Mouse (Mus musculus): ENCODE results near the gene Ralgds. TPM values are rescaled to one million over a fixed set of nuclear protein-coding genes. Genes with fewer than 3 reads are reported as not detected.

Gene Ralgds
- 2.3 TPM in 2 replicates for polyA plus RNA-seq (2015; fragmentation: Nextera tagmentation; extraction: Ambion mirVana)

DNA sequence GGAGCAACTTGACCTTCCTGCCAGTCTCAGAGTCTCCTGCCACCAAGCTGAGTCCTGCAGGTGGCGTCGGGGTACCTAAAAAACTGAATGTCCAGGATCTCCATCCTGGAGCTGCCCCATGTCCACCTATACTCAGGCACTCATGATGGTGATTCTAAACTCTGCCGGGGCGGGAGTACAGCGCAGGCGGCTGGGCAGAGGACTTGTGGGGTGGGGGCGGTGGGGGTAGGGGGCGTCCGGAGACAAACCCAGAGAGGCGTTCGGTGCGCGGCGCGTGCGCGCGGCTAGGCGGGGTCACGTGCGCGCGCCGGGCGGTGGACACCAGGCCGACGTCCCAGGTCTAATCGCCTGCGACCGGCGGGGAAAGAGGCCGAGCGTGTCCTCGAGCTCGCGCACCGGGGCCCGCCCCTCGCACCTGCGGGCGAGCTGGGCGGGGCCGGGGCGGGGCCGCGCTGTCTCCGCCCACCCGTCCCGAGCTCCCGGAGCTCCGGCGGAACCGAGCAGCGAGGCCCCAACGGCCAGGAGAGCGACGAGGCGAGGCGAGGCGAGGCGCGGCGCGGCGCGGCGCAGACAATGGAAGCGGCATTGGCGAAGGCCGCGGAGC, at the start of gene Ralgds:
Gene Ralgds, plus strand, starts transcription at position 328 of the 604 bp plus-strand sequence.
- H3K4me2 ChIP-seq (ENCODE audit: low read depth, low read length): peak within 1 kb of the TSS; percentile 78
- ATAC-seq (ENCODE audit: low read depth): peak; percentile 58
- no peak within 1 kb of the TSS for H3K27ac ChIP-seq (ENCODE audit: low read length)
- H3K4me1 ChIP-seq (ENCODE audit: control insufficient read depth, low read depth, low read length): peaks cover 5% of the 10 kb centered on the region; the same call in 1 of the 2 replicates
- peak within 1 kb of the TSS; percentile 52 for H3K4me3 ChIP-seq (ENCODE audit: low read depth, low read length)
- under 1% methylated on average over 57 of the region's 71 CpGs for whole genome bisulfite sequencing (ENCODE audit: insufficient replicate concordance)
- peaks cover 25% of the 10 kb centered on the region for H3K27me3 ChIP-seq (ENCODE audit: control insufficient read depth, insufficient read depth, low read depth, low read length)
- H3K36me3 ChIP-seq (ENCODE audit: control insufficient read depth, insufficient read depth): no peaks in the 10 kb centered on the region
- peak within 1 kb of the TSS; percentile 30; the same call in 1 of the 2 replicates for H3K9ac ChIP-seq (ENCODE audit: low read depth, low read length)
- H3K9me3 ChIP-seq (replicated peaks; ENCODE audit: control insufficient read depth, low read length): no peaks in the 10 kb centered on the region

DNA sequence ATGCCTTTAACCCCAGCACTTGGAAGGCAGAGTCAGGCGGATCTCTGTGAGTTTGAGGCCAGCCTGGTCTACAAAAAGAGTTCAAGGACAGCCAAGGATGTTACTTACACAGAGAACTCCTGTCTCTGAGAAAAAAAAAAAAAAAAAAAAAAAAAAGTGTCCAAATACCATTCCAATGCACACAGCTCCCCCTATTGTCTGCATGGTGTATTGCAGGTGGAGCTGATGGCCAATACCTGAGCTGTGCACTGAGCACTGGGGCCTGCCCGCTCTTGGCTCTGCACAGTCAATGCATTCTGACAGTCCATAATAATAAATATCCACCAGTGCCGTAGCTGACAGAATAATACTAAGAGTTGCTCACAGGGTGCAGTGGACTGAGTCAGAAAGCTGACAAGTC, 49.0 kb upstream of the Ralgds start:
- no peak for ATAC-seq (ENCODE audit: low read depth)
- H3K27ac ChIP-seq (ENCODE audit: low read length): no peak overlapping the region
- WGBS (ENCODE audit: insufficient replicate concordance): 31% methylated on average over 3 of the region's 3 CpGs

DNA sequence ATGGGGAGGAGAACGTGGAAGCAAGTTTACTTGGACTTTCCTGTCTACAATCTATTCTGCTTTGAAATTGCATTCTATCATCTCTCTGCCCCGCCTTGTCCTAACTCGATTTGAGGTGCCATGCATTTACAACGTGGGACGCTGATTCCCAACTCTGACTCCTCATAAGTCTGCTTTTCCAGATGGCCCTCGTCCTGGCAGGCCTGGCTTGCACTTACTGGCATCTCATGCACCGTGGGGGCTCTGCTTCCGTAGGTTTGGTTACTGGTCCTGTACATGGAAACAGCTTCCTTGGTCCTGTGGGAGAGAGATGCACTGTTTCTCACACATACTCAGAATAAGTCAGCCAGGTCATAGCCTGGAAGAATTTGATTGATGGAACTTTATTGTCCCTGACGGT, 48.0 kb upstream of the Ralgds start:
- H3K27ac ChIP-seq (ENCODE audit: low read length): no peak overlapping the region
- H3K4me2 ChIP-seq (ENCODE audit: low read depth, low read length): no peak overlapping the region
- H3K4me3 ChIP-seq (ENCODE audit: low read depth, low read length): no peak overlapping the region
- WGBS (ENCODE audit: insufficient replicate concordance): 73% methylated on average over 9 of the region's 9 CpGs
- peaks cover 5% of the 10 kb centered on the region; the same call in 1 of the 2 replicates for H3K27me3 ChIP-seq (ENCODE audit: control insufficient read depth, insufficient read depth, low read depth, low read length)
- peaks cover 8% of the 10 kb centered on the region for H3K4me1 ChIP-seq (ENCODE audit: control insufficient read depth, low read depth, low read length)
- no peaks in the 10 kb centered on the region for H3K9me3 ChIP-seq (replicated peaks; ENCODE audit: control insufficient read depth, low read length)
- H3K36me3 ChIP-seq (ENCODE audit: control insufficient read depth, insufficient read depth): peaks cover 8% of the 10 kb centered on the region
- H3K9ac ChIP-seq (ENCODE audit: low read depth, low read length): no peak overlapping the region
- no peak for ATAC-seq (ENCODE audit: low read depth)

More for the DNA sequence above, 49.0 kb upstream of the Ralgds start:
- Histone ChIP-seq H3K4me1 (ENCODE audit: control insufficient read depth, low read depth, low read length) (peaks cover 6% of the 10 kb centered on the region), H3K9ac (ENCODE audit: low read depth, low read length) (no peak overlapping the region), H3K27me3 (ENCODE audit: control insufficient read depth, insufficient read depth, low read depth, low read length) (peaks cover 5% of the 10 kb centered on the region; the same call in 1 of the 2 replicates), H3K4me3 (ENCODE audit: low read depth, low read length) (no peak overlapping the region), H3K9me3 (replicated peaks; ENCODE audit: control insufficient read depth, low read length) (no peaks in the 10 kb centered on the region), H3K4me2 (ENCODE audit: low read depth, low read length) (no peak overlapping the region), H3K36me3 (ENCODE audit: control insufficient read depth, insufficient read depth) (no peaks in the 10 kb centered on the region)

DNA sequence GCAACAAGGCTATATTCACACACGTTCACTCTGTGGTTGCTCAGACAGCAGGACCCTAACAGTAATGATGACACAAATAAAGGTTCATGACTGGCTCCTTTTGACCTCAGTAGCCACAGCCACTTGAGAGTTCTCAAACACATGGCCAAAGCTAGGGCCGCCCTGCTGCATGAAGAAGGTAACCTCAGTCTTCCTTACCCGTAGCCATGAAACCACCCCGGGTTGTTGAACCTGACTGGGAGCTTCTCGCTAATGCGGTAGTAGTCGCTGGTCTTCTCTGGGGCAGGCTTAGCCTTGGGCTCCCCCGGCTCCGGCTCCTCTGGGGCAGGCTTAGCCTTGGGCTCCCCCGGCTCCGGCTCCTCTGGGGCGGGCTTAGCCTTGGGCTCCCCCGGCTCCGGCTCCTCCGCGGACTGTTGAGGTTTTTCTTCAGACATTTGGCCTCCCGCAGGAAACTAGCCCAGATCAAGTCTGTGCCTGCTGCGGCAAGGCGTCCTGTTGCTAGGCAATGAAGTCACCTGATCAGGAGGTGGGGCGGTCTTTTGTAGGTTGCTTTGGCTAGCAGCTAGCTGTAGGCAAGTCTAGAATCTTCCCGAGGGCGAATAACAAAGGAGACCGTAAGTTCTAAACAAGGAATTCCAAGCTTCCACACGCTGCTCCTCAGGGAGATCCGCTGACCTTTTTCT, 46.9 kb upstream of the Ralgds start, which contains the start of gene 1700007K13Rik:
Gene 1700007K13Rik, minus strand, starts transcription at position 497 of the 683 bp plus-strand sequence.
- Histone ChIP-seq H3K36me3 (ENCODE audit: control insufficient read depth, insufficient read depth) (peaks cover 11% of the 10 kb centered on the region), H3K4me3 (ENCODE audit: low read depth, low read length) (no peak within 1 kb of the TSS), H3K27ac (ENCODE audit: low read length) (no peak within 1 kb of the TSS), H3K9ac (ENCODE audit: low read depth, low read length) (no peak within 1 kb of the TSS), H3K4me2 (ENCODE audit: low read depth, low read length) (peak within 1 kb of the TSS; percentile 12; the same call in 1 of the 2 replicates), H3K4me1 (ENCODE audit: control insufficient read depth, low read depth, low read length) (peaks cover 8% of the 10 kb centered on the region), H3K27me3 (ENCODE audit: control insufficient read depth, insufficient read depth, low read depth, low read length) (peaks cover 5% of the 10 kb centered on the region; the same call in 1 of the 2 replicates), H3K9me3 (replicated peaks; ENCODE audit: control insufficient read depth, low read length) (no peaks in the 10 kb centered on the region)
- 4% methylated on average over 25 of the region's 25 CpGs for WGBS (ENCODE audit: insufficient replicate concordance)
- ATAC-seq (ENCODE audit: low read depth): 0 out of 2 replicates have a peak, but pooled peaks have one; percentile 36

DNA sequence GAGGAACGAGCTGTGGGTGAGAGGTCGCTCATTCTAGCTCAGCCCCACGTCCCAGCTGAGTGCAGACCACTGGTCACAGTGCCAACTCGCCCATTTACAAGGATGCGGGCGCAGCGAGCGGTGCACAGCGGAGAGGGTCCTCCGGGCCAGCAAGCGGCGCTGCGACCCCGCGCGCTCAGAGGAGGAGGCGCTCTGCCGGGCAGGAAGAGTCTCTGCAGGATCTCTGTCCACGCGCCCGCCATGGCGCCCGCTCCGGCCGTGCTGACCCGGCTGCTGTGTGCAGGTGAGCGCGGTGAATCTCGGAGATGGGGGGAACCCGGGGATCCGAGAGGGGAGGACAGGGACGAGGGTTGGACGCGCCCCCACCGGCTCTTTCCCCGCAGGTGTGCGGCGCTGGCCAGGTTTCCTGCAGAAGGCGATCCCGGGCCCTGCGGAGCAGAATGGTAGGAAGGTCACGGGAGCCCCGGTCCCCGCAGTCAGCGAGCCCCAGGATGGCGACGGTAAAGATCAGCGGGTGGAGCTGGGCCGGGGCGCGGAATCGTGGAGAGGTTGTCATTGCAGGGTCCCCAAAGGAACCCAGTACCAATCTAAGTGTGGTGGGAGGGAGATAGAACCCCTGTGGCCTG, 45.0 kb upstream of the Ralgds start, which contains the start of gene Mrps2:
Gene Mrps2, plus strand, starts transcription at position 207 of the 626 bp plus-strand sequence.
- H3K9ac ChIP-seq (ENCODE audit: low read depth, low read length): peak within 1 kb of the TSS; percentile 80
- WGBS (ENCODE audit: insufficient replicate concordance): under 1% methylated on average over 52 of the region's 52 CpGs
- H3K27me3 ChIP-seq (ENCODE audit: control insufficient read depth, insufficient read depth, low read depth, low read length): peaks cover 5% of the 10 kb centered on the region; the same call in 1 of the 2 replicates
- H3K36me3 ChIP-seq (ENCODE audit: control insufficient read depth, insufficient read depth): peaks cover 11% of the 10 kb centered on the region
- peak within 1 kb of the TSS; percentile 80 for H3K4me3 ChIP-seq (ENCODE audit: low read depth, low read length)
- H3K27ac ChIP-seq (ENCODE audit: low read length): no peak within 1 kb of the TSS
- ATAC-seq (ENCODE audit: low read depth): peak; percentile 85
- H3K4me2 ChIP-seq (ENCODE audit: low read depth, low read length): peak within 1 kb of the TSS; percentile 74
- H3K9me3 ChIP-seq (replicated peaks; ENCODE audit: control insufficient read depth, low read length): no peaks in the 10 kb centered on the region
- H3K4me1 ChIP-seq (ENCODE audit: control insufficient read depth, low read depth, low read length): peaks cover 8% of the 10 kb centered on the region

DNA sequence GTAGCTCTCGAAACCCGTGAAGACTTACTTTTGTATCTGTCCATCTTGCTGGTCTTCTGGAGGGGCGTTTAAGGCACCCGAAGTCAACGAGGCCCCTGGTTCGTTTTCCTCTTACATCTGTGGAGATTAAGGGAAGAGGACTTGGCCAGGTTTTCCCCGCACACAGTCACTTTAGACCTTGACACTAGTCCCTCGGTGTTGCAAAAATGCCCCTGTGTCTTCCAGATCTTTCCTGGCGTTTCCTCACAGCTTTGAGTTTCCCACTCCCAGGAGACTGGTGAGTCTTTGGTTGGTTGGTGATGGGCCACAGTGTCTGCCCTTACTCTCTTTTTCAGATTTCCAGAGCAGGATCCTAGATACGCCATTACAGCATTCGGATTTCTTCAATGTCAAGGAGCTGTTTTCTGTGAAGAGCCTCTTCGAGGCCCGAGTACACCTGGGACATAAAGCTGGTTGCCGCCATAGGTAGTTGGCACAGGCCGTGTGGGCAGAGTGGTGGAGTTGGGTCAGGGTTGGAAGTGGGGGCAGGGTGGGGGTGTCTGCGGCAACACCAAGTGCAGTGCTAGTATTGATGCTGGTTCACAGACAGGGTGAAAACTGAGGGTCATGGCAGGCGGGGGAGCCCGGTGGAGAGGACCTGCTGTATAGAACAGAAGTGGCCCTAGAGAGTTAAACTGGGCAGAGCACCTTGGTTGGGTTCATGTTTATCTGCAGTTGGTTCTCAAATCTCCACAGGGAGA, 44.3 kb upstream of the Ralgds start:
- Histone ChIP-seq H3K27ac (ENCODE audit: low read length) (no peak overlapping the region), H3K4me2 (ENCODE audit: low read depth, low read length) (peak overlapping the region; percentile 74), H3K36me3 (ENCODE audit: control insufficient read depth, insufficient read depth) (peaks cover 11% of the 10 kb centered on the region), H3K4me1 (ENCODE audit: control insufficient read depth, low read depth, low read length) (peaks cover 8% of the 10 kb centered on the region), H3K9ac (ENCODE audit: low read depth, low read length) (peak overlapping the region; percentile 80), H3K27me3 (ENCODE audit: control insufficient read depth, insufficient read depth, low read depth, low read length) (peaks cover 5% of the 10 kb centered on the region; the same call in 1 of the 2 replicates), H3K9me3 (replicated peaks; ENCODE audit: control insufficient read depth, low read length) (no peaks in the 10 kb centered on the region), H3K4me3 (ENCODE audit: low read depth, low read length) (peak overlapping the region; percentile 80)
- WGBS (ENCODE audit: insufficient replicate concordance): 45% methylated on average over 18 of the region's 18 CpGs
- ATAC-seq (ENCODE audit: low read depth): no peak

DNA sequence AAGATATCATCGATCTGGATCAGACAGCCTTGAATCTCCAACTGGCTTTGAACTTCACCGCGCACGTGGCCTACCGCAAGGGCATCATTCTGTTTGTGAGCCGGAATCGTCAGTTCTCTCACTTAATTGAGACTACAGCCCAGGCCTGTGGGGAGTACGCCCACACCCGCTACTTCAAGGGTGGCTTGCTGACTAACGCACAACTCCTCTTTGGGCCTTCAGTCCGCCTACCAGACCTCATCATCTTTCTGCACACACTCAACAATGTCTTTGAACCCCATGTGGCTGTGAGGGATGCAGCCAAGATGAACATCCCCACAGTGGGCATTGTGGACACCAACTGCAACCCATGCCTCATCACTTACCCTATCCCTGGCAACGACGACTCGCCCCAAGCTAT, 43.5 kb upstream of the Ralgds start:
- Histone ChIP-seq H3K4me1 (ENCODE audit: control insufficient read depth, low read depth, low read length) (peaks cover 8% of the 10 kb centered on the region), H3K4me3 (ENCODE audit: low read depth, low read length) (no peak overlapping the region), H3K9ac (ENCODE audit: low read depth, low read length) (no peak overlapping the region), H3K27ac (ENCODE audit: low read length) (no peak overlapping the region), H3K27me3 (ENCODE audit: control insufficient read depth, insufficient read depth, low read depth, low read length) (peaks cover 5% of the 10 kb centered on the region; the same call in 1 of the 2 replicates), H3K4me2 (ENCODE audit: low read depth, low read length) (no peak overlapping the region), H3K9me3 (replicated peaks; ENCODE audit: control insufficient read depth, low read length) (no peaks in the 10 kb centered on the region), H3K36me3 (ENCODE audit: control insufficient read depth, insufficient read depth) (peaks cover 11% of the 10 kb centered on the region)
- ATAC-seq (ENCODE audit: low read depth): no peak
- WGBS (ENCODE audit: insufficient replicate concordance): 88% methylated on average over 14 of the region's 14 CpGs

DNA sequence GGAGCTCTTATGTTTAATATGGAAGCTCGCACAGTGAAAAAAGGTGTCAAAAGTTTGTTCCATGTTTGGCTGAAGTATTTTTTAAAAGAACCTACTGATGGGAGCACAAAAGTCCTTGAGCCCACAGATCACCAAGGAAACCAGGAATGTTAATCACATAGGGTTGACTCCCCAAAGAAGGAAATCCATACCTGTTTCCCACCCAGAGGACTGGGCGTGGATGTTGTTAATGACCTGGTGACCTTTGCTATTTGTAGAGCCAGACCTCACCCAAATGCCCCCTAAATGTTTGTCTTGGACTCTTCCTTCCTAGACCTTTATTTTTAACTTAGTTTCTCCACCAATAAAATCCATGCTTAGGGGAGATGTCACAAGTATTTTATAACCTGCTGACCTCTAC, 42.3 kb upstream of the Ralgds start:
- Histone ChIP-seq H3K9ac (ENCODE audit: low read depth, low read length) (no peak overlapping the region), H3K27ac (ENCODE audit: low read length) (no peak overlapping the region), H3K27me3 (ENCODE audit: control insufficient read depth, insufficient read depth, low read depth, low read length) (no peaks in the 10 kb centered on the region), H3K4me2 (ENCODE audit: low read depth, low read length) (no peak overlapping the region), H3K4me1 (ENCODE audit: control insufficient read depth, low read depth, low read length) (peaks cover 8% of the 10 kb centered on the region), H3K4me3 (ENCODE audit: low read depth, low read length) (no peak overlapping the region), H3K36me3 (ENCODE audit: control insufficient read depth, insufficient read depth) (peaks cover 11% of the 10 kb centered on the region), H3K9me3 (replicated peaks; ENCODE audit: control insufficient read depth, low read length) (no peaks in the 10 kb centered on the region)
- WGBS (ENCODE audit: insufficient replicate concordance): 70% methylated on average over 2 of the region's 2 CpGs
- ATAC-seq (ENCODE audit: low read depth): no peak

All from liver, embryonic 16.5 days (tissue).